Mouse (Mus musculus) kidney, adult 2 months (tissue): ENCODE results near the gene Wnt7b. TPM values are rescaled to one million over a fixed set of nuclear protein-coding genes. Genes with fewer than 3 reads are reported as not detected.

Experiments
- DNase-seq: peaks from one replicate; pipeline ENCODE4 v3.0.0; 2021
- H3K27ac ChIP-seq: fragments of 200-500 bp; 2 replicates; pipeline ENCODE4 v1.5.1; 2012; ENCODE audit warnings: low read depth, low read length, control low read depth, inconsistent platforms; ENCODE audit not compliant: insufficient read depth
- H3K27me3 ChIP-seq: fragments of 200-500 bp; replicated peaks from 2 replicates; pipeline ENCODE4 v1.6.1; 2012; ENCODE audit warnings: mild to moderate bottlenecking, moderate library complexity, low read length, inconsistent platforms; ENCODE audit not compliant: control insufficient read depth, insufficient read depth
- H3K36me3 ChIP-seq: fragments of 200-500 bp; 2 replicates; pipeline ENCODE4 v1.6.1; 2012; ENCODE audit warnings: mild to moderate bottlenecking, moderate library complexity, low read length, inconsistent platforms; ENCODE audit not compliant: control insufficient read depth, insufficient read depth
- H3K4me1 ChIP-seq: fragments of 200-500 bp; 2 replicates; pipeline ENCODE4 v1.6.1; 2011; ENCODE audit warnings: low read length; ENCODE audit not compliant: control insufficient read depth, insufficient read depth
- H3K4me3 ChIP-seq: fragments of 200-500 bp; 2 replicates; pipeline ENCODE4 v1.5.1; 2011; ENCODE audit warnings: mild to moderate bottlenecking, low read depth, low read length, control low read depth; ENCODE audit not compliant: insufficient read depth
- CTCF ChIP-seq: fragments of 200-500 bp; conservative IDR thresholded peaks from 2 replicates; pipeline ENCODE4 v1.5.1; 2011; ENCODE audit warnings: low read depth, mild to moderate bottlenecking, control low read depth, low read length, moderate library complexity, mixed read lengths; ENCODE audit not compliant: insufficient read depth, insufficient read length
- POLR2A ChIP-seq: fragments of 200-500 bp; IDR thresholded peaks from one replicate; pipeline ENCODE4 v1.6.1; 2011; ENCODE audit warnings: low read depth, low read length, control low read depth
- WGBS: fragments of 180-500 bp; shearing (Covaris S2); methylation state at CpG from one replicate; pipeline ENCODE4 v1.1.7; 2018; 5-methylcytosine and 5-hydroxymethylcytosine counted together
- polyA plus RNA-seq: library from polyadenylated mRNA; depleted of rRNA; stranded (reverse); fragments of >200 nt; gene quantifications from 2 replicates; pipeline ENCODE4 v1.2.3, GENCODE M21; 2012; rRNA removed

Gene Wnt7b
- polyA plus RNA-seq: 12.8 and 14.2 TPM in 2 replicates

DNA sequence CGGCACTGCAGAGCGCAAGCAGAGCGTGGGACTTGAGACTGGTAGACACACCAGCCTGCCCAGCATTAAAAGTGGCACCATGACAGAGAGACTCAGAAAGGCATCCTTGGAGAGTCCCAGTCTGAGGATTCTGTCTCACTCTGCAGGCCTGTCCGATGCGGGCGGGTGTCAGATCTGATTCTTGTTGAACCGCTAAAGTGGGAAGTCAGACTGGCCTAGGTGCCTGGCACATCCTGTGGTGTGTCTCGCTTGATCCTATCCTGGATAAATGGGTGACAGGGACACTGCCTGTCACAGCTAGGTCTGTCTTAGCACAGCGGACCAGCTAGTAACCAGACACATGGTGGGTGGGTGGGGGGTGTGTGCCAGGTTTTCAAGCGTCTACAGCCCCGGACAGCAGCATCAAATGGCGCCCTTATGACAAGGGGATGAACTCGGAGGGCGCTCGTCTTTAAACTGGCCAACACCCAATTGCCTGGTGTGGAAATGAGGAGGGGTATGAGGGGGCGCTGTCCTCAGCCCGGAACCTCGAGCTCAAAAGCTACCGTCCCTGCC is at the start of gene Wnt7b:
TSS of gene Wnt7b (minus strand) at position 118 of the 555 bp plus-strand sequence.
- no peaks in the 10 kb centered on the region for H3K4me1 ChIP-seq
- peaks cover 3% of the 10 kb centered on the region; the same call in 1 of the 2 replicates for H3K27me3 ChIP-seq
- peak within 1 kb of the TSS; percentile 54 for H3K4me3 ChIP-seq
- TF ChIP-seq POLR2A: no peak
- TF ChIP-seq CTCF: no peak
- DNase-seq: no peak
- H3K36me3 ChIP-seq: no peaks in the 10 kb centered on the region
- WGBS: 13% methylated on average over 19 of the region's 19 CpGs
- peak within 1 kb of the TSS; percentile 47; the same call in 1 of the 2 replicates for H3K27ac ChIP-seq

DNA sequence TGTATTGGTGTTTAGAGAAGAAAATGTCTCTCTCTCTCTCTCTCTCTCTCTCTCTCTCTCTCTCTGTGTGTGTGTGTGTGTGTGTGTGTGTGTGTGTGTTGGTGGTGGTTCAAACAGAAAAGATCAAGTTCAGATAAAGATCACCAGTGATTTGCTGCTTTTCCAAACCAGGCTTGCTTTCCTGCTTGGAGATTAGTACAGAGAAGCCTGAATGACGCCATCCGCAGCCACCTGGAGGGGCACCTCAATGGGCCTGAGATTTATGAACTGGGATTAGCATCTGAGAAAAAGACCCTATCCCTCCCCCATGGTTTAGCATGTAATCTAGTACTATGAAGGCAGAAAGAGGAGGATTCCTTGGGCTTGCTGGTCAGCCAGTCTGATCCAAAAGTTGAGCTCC is 49.3 kb upstream of the Wnt7b start:
- no peak for TF ChIP-seq POLR2A
- TF ChIP-seq CTCF: no peak
- no peaks in the 10 kb centered on the region for H3K36me3 ChIP-seq
- 87% methylated on average over 2 of the region's 2 CpGs for WGBS
- peaks cover 4% of the 10 kb centered on the region; the same call in 1 of the 2 replicates for H3K4me1 ChIP-seq
- no peaks in the 10 kb centered on the region for H3K27me3 ChIP-seq
- no peak overlapping the region for H3K4me3 ChIP-seq
- no peak for DNase-seq
- no peak overlapping the region for H3K27ac ChIP-seq

DNA sequence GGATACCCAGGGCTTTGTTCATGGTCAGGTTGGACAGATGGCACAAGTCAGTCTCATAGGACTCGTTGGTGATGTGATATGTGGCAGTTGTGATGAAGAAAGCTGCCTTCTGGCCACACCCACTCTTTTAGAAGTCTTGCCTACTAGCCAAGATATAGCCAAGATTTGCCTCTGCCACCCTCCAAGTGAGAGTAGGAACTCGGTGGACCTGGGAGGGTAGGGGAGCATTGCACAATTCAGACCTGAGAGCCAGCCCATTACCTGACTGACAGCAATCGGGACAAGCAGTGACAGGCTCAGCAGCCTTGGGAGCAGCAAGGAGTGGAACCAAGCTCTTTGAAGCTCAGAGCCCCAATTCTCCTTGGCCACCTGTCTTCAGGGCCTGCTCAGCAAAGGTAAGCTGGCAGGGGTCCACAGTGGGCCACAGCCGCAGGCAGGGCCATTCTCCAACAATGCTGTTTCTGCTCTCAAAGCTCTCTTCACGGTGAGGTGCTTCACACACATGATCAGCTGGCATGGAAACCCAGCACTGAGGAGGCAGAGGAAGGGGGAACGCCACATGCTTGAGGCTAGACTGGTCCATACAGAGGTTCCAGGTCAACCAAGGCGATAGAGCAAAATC is 47.8 kb upstream of the Wnt7b start:
- Histone ChIP-seq H3K4me3 (no peak overlapping the region), H3K36me3 (no peaks in the 10 kb centered on the region), H3K4me1 (peaks cover 3% of the 10 kb centered on the region; the same call in 1 of the 2 replicates), H3K27ac (no peak overlapping the region), H3K27me3 (no peaks in the 10 kb centered on the region)
- 85% methylated on average over 7 of the region's 7 CpGs for WGBS
- no peak for DNase-seq
- TF ChIP-seq CTCF (no peak), POLR2A (no peak)

DNA sequence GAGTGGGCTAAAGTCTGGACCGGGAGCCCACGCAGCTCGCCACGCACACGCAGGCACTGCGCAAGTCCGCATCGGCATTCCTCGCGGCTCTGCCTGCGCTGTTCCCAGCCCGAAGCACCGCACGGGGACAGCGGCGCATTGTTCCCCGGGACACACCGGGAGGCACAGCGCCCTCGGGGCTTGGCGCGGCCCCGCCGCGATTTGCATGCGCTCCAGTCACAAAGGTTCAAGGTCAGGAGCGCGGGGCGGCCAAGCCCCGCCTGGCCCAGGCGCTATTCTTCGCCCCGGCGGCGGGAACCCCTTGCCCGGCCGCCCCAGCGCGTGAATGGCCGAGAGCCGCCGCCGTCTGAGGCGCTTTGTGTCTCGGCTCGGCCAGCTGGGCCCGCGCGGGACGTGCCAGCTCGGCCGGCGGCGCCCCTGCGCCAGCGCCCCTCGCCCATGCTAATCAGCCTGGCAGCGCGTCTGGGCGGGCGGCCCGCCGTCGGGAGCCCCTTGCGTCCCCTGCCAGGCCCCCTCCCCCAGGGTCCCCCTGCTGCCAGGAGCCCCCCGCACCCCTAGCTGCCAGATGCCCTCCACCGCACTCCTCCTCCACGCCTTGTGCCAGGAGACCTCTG is 43.5 kb upstream of the Wnt7b start:
- 0 out of 2 replicates have a peak, but pooled peaks cover 2% of the 10 kb centered on the region for H3K4me1 ChIP-seq
- DNase-seq: peak; percentile 85
- no peaks in the 10 kb centered on the region for H3K27me3 ChIP-seq
- TF ChIP-seq CTCF (0 out of 2 replicates have a peak, but pooled peaks have one; percentile 11), POLR2A (no peak)
- peak overlapping the region; percentile 51 for H3K4me3 ChIP-seq
- H3K27ac ChIP-seq: no peak overlapping the region
- no peaks in the 10 kb centered on the region for H3K36me3 ChIP-seq
- 4% methylated on average over 68 of the region's 68 CpGs for WGBS

DNA sequence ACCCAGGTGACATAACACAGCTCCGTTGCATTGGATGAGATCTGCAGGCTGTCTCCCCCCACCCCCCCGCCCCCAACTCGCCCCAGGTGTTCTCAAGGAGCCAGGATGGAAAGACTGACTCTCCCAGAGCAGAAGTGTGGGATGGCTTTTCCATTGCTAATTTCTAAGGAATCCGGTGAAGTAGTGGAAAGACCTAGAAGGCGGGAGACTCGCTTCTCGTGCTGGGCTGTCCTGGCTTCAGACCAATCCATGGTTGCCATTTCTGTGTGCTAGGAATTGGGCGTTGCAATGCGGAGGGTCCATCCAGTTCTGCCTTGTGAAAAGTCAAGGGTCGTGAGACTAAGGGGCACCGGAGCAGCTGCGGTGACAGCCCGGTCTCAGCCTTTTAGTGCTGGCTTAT is 39.9 kb upstream of the Wnt7b start:
- TF ChIP-seq CTCF: no peak
- no peak for TF ChIP-seq POLR2A
- no peaks in the 10 kb centered on the region for H3K36me3 ChIP-seq
- no peak overlapping the region for H3K27ac ChIP-seq
- 86% methylated on average over 13 of the region's 13 CpGs for WGBS
- no peaks in the 10 kb centered on the region for H3K27me3 ChIP-seq
- H3K4me3 ChIP-seq: no peak overlapping the region
- DNase-seq: no peak
- 0 out of 2 replicates have a peak, but pooled peaks cover 2% of the 10 kb centered on the region for H3K4me1 ChIP-seq

DNA sequence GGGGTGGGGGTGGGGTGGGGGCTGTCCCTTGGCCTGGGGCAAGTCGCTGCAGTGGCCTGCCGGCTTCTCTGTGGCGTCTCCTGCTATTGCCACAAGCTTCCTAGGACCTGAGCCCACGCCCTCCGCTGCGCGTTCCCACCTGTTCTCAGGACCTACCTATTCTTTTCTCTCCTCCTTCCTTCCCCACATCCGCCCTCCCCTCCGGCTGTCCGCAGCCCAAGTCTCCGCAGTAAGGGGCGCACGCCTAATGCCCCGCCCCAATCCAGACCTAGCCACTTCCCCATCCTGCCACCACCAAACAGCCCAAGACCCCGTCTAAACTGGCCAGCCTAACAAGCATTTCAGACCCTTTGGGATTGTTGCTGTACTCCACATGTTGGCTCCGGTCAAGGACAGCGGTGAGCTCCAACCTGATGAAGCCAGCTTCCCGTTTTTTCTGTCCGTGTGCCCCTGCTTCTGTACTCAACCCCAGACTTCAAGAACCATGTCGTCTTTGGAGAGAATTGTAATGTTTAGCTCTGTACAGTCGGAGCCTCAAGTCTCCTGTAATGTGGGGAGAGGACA is 33.3 kb upstream of the Wnt7b start:
- Histone ChIP-seq H3K4me1 (peaks cover 33% of the 10 kb centered on the region), H3K4me3 (no peak overlapping the region), H3K27ac (no peak overlapping the region), H3K36me3 (no peaks in the 10 kb centered on the region), H3K27me3 (no peaks in the 10 kb centered on the region)
- no peak for TF ChIP-seq CTCF
- no peak for TF ChIP-seq POLR2A
- DNase-seq: no peak
- 69% methylated on average over 21 of the region's 21 CpGs for whole genome bisulfite sequencing

DNA sequence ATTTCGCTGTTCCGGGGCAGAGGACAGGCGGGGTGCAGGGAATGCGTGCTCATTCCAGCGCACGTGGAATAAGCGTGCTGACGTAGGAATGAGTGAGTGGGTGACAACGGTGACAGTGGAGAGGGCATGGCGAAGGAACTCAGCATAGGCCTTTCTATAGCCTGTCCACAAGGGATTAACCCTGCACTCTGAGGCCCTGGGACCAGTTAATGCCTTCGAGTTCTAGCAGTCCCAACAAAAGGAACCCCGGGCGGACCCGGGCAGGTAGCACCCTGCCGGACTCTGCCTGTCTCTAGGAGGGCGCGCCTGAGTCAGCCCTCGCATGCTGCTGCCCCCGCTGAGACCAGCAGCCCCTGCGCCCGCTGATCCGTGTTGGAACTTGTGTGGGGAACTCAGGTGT is 32.8 kb upstream of the Wnt7b start:
- H3K27ac ChIP-seq: no peak overlapping the region
- H3K4me3 ChIP-seq: no peak overlapping the region
- H3K4me1 ChIP-seq: peaks cover 33% of the 10 kb centered on the region
- H3K36me3 ChIP-seq: no peaks in the 10 kb centered on the region
- no peaks in the 10 kb centered on the region for H3K27me3 ChIP-seq
- no peak for DNase-seq
- no peak for TF ChIP-seq POLR2A
- TF ChIP-seq CTCF: no peak
- 67% methylated on average over 22 of the region's 22 CpGs for WGBS
